Mouse (Mus musculus): Measurements from ENCODE around the gene Slc2a2. TPM values are rescaled to one million over a fixed set of nuclear protein-coding genes. Genes with fewer than 3 reads are reported as not detected.

Gene Slc2a2
- polyA plus RNA-seq (2014; fragmentation: Nextera tagmentation; extraction: Ambion mirVana): not detected in 2 replicates

DNA sequence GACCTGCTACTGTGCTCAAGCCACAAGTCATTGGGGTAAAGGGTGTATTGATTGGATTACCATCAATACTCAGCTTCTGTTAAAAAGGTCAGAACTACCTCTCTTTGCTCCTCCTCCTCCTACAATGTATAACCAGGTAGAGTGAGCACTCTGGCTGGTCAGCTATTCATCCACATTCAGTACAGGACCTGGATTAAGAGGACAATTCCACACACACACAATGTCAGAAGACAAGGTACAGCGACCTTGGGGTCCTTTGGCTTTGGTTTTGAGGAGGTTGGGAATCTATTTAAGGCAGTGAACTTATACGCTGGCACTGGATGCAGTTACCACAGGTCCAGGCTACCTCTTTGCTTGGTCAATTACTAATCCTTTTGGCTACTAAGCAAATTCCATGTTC, at the start of gene Slc2a2:
TSS of gene Slc2a2 (plus strand) at position 107 of the 400 bp plus-strand sequence.
- WGBS: 94% methylated on average over 2 of the region's 2 CpGs
- no peak for DNase-seq (ENCODE audit: low spot score)
- H3K9ac ChIP-seq (ENCODE audit: low read length): no peak within 1 kb of the TSS
- no peak within 1 kb of the TSS for H3K4me3 ChIP-seq (ENCODE audit: low read depth, low read length)
- H3K36me3 ChIP-seq (ENCODE audit: control insufficient read depth, insufficient read depth, low read length): no peaks in the 10 kb centered on the region
- no peaks in the 10 kb centered on the region for H3K9me3 ChIP-seq (ENCODE audit: control insufficient read depth, low read length)
- no peaks in the 10 kb centered on the region for H3K4me1 ChIP-seq (ENCODE audit: control insufficient read depth, insufficient read depth, low read length)
- H3K4me2 ChIP-seq (ENCODE audit: low read depth): no peak within 1 kb of the TSS
- no peak for ATAC-seq (ENCODE audit: insufficient read depth, low FRiP score, low TSS enrichment)
- H3K27me3 ChIP-seq (ENCODE audit: control insufficient read depth, insufficient read depth, low read length): no peaks in the 10 kb centered on the region
- no peak within 1 kb of the TSS for H3K27ac ChIP-seq (ENCODE audit: low read depth, low read length)

DNA sequence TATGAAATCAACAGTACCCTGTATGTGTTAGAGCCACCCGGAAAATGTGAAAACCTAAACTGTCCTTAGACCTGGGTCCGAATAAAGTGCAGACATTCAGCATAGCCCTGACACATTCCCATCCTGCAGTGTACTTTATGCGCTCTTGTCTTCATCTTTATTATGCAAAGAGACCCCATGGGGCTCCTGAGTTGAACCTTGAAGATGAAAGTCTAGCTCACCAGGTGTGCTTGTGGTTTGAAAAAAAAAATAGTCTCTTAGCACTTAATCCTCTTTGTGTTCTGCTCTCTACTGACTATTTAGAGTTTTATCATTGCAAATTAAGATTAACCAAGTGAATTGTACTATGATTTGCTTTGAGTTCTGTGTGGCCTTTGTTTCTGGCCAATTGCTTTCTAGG, 45.1 kb upstream of the Slc2a2 start:
- no peak for ATAC-seq (ENCODE audit: insufficient read depth, low FRiP score, low TSS enrichment)
- WGBS: 58% methylated on average over 3 of the region's 3 CpGs

DNA sequence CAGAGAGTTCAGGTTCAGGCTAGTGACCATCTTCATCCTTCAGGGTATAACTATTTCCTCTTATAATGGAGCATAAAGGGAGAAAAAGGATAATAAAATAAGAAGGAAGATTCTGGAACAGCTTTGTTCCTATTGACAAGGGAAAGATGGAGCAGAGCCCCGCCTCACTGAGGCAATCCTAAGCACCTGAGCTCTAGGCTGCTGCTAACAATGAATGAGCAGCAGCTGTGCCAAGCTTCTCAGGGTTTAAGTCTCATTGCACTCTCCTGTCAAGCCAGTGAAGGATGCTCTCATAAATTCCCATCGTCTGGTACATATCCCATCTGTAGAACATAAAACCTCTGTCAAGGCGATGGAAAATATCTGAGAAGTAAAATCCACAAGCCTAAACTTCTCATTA, 44.7 kb upstream of the Slc2a2 start:
- Histone ChIP-seq H3K4me2 (ENCODE audit: low read depth) (no peak overlapping the region), H3K9me3 (ENCODE audit: control insufficient read depth, low read length) (no peaks in the 10 kb centered on the region), H3K4me3 (ENCODE audit: low read depth, low read length) (no peak overlapping the region), H3K27me3 (ENCODE audit: control insufficient read depth, insufficient read depth, low read length) (no peaks in the 10 kb centered on the region), H3K4me1 (ENCODE audit: control insufficient read depth, insufficient read depth, low read length) (no peaks in the 10 kb centered on the region), H3K27ac (ENCODE audit: low read depth, low read length) (no peak overlapping the region), H3K36me3 (ENCODE audit: control insufficient read depth, insufficient read depth, low read length) (no peaks in the 10 kb centered on the region), H3K9ac (ENCODE audit: low read length) (no peak overlapping the region)
- no peak for DNase-seq (ENCODE audit: low spot score)
- ATAC-seq (ENCODE audit: insufficient read depth, low FRiP score, low TSS enrichment): no peak
- WGBS: 54% methylated on average over 3 of the region's 3 CpGs

More for the DNA sequence above, 45.1 kb upstream of the Slc2a2 start:
- Histone ChIP-seq H3K4me2 (ENCODE audit: low read depth) (no peak overlapping the region), H3K4me1 (ENCODE audit: control insufficient read depth, insufficient read depth, low read length) (no peaks in the 10 kb centered on the region), H3K4me3 (ENCODE audit: low read depth, low read length) (no peak overlapping the region), H3K27me3 (ENCODE audit: control insufficient read depth, insufficient read depth, low read length) (no peaks in the 10 kb centered on the region), H3K9me3 (ENCODE audit: control insufficient read depth, low read length) (no peaks in the 10 kb centered on the region), H3K9ac (ENCODE audit: low read length) (no peak overlapping the region), H3K36me3 (ENCODE audit: control insufficient read depth, insufficient read depth, low read length) (no peaks in the 10 kb centered on the region), H3K27ac (ENCODE audit: low read depth, low read length) (no peak overlapping the region)
- no peak for DNase-seq (ENCODE audit: low spot score)

DNA sequence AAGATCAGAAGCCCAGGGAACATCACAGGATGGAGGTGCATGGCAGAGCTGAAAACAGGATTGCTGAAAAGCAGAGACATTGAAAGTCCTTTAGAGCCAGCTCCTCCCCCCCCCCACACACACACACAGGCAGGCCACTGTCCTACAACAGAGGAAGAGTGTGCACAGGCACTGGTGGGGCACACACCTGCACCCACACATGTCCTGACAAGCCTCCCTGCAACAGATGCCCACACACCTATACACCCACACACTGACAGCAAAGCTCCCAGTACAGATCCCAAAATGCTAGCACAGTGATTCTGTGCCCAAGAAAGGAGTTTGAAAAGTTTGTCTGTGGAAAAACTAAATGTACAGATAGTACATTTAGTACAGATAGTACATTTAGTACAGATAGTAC, 43.0 kb upstream of the Slc2a2 start:
- no peak for ATAC-seq (ENCODE audit: insufficient read depth, low FRiP score, low TSS enrichment)
- H3K4me3 ChIP-seq (ENCODE audit: low read depth, low read length): no peak overlapping the region

DNA sequence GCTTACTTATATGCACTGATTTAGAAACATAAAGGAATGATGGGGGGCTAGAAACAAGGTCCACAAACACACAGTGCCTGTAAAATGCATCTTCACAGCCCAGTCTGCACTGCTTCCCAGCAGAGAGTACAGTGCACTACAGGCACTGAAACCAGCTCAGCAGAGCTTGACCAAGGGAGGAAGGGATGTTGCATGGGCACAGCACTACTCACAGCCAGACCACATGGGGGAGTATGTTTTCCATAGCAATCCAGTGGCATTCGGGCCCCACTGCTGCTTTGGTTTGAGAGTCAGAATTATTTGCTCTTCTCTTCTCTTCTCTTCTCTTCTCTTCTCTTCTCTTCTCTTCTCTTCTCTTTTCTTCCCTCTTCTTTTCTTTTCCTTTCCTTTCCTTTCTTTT, 39.4 kb upstream of the Slc2a2 start:
- Histone ChIP-seq H3K36me3 (ENCODE audit: control insufficient read depth, insufficient read depth, low read length) (no peaks in the 10 kb centered on the region), H3K9ac (ENCODE audit: low read length) (no peak overlapping the region), H3K4me3 (ENCODE audit: low read depth, low read length) (no peak overlapping the region), H3K4me1 (ENCODE audit: control insufficient read depth, insufficient read depth, low read length) (no peaks in the 10 kb centered on the region), H3K4me2 (ENCODE audit: low read depth) (no peak overlapping the region), H3K9me3 (ENCODE audit: control insufficient read depth, low read length) (no peaks in the 10 kb centered on the region), H3K27ac (ENCODE audit: low read depth, low read length) (no peak overlapping the region), H3K27me3 (ENCODE audit: control insufficient read depth, insufficient read depth, low read length) (no peaks in the 10 kb centered on the region)
- 39% methylated on average over 1 of the region's 1 CpGs for WGBS
- DNase-seq (ENCODE audit: low spot score) (no peak), ATAC-seq (ENCODE audit: insufficient read depth, low FRiP score, low TSS enrichment) (no peak)

More for the DNA sequence above, 43.0 kb upstream of the Slc2a2 start:
- Histone ChIP-seq H3K27me3 (ENCODE audit: control insufficient read depth, insufficient read depth, low read length) (no peaks in the 10 kb centered on the region), H3K9ac (ENCODE audit: low read length) (no peak overlapping the region), H3K27ac (ENCODE audit: low read depth, low read length) (no peak overlapping the region), H3K4me1 (ENCODE audit: control insufficient read depth, insufficient read depth, low read length) (no peaks in the 10 kb centered on the region), H3K36me3 (ENCODE audit: control insufficient read depth, insufficient read depth, low read length) (no peaks in the 10 kb centered on the region), H3K4me2 (ENCODE audit: low read depth) (no peak overlapping the region), H3K9me3 (ENCODE audit: control insufficient read depth, low read length) (no peaks in the 10 kb centered on the region)
- DNase-seq (ENCODE audit: low spot score): no peak

DNA sequence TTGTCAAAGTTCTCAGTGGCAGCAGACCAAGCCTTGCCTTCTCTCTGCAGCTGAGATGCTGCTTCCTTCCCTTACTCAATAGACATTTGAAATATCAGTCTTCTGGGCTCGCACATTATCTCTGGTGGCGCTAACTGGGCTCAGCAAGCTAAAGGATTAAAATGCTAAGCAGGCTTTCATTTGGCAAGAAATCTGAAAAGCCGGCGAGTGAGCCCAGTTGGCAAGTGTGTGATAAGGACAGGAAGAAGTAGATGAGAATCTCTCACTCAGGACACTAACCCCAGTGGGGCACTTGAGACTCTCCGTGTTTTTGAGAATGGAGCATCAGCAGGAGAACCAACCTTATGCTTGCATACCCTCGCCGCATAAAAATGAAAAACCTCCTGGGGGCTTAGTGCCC, 16.9 kb upstream of the Slc2a2 start:
- Histone ChIP-seq H3K36me3 (ENCODE audit: control insufficient read depth, insufficient read depth, low read length) (no peaks in the 10 kb centered on the region), H3K4me1 (ENCODE audit: control insufficient read depth, insufficient read depth, low read length) (no peaks in the 10 kb centered on the region), H3K27me3 (ENCODE audit: control insufficient read depth, insufficient read depth, low read length) (no peaks in the 10 kb centered on the region), H3K9ac (ENCODE audit: low read length) (no peak overlapping the region), H3K4me3 (ENCODE audit: low read depth, low read length) (no peak overlapping the region), H3K4me2 (ENCODE audit: low read depth) (no peak overlapping the region), H3K27ac (ENCODE audit: low read depth, low read length) (no peak overlapping the region), H3K9me3 (ENCODE audit: control insufficient read depth, low read length) (no peaks in the 10 kb centered on the region)
- WGBS: 86% methylated on average over 7 of the region's 7 CpGs
- ATAC-seq (ENCODE audit: insufficient read depth, low FRiP score, low TSS enrichment): no peak
- no peak for DNase-seq (ENCODE audit: low spot score)

DNA sequence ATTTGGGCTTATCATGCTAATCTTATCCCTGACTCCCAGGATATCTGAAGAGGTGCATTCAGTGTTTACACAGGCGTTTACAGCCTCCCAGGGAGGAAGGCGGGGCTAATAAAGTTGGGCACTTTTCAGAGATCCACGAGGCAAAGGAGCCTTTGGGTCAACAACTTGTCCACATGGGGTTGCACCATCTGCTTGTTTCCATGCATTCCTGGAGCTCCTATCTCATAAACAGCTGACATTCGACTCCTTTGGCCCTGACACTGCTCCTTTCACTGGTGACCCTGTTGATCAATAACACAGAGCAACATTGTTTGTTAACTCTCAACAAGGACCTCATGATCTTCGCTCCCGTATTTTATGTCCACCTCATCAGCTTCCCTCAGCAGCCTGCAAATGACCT, 15.8 kb upstream of the Slc2a2 start:
- Histone ChIP-seq H3K27ac (ENCODE audit: low read depth, low read length) (no peak overlapping the region), H3K4me3 (ENCODE audit: low read depth, low read length) (no peak overlapping the region), H3K36me3 (ENCODE audit: control insufficient read depth, insufficient read depth, low read length) (no peaks in the 10 kb centered on the region), H3K9me3 (ENCODE audit: control insufficient read depth, low read length) (no peaks in the 10 kb centered on the region), H3K9ac (ENCODE audit: low read length) (no peak overlapping the region), H3K4me2 (ENCODE audit: low read depth) (no peak overlapping the region), H3K27me3 (ENCODE audit: control insufficient read depth, insufficient read depth, low read length) (no peaks in the 10 kb centered on the region), H3K4me1 (ENCODE audit: control insufficient read depth, insufficient read depth, low read length) (no peaks in the 10 kb centered on the region)
- DNase-seq (ENCODE audit: low spot score): no peak
- ATAC-seq (ENCODE audit: insufficient read depth, low FRiP score, low TSS enrichment): no peak
- WGBS: 27% methylated on average over 6 of the region's 6 CpGs

DNA sequence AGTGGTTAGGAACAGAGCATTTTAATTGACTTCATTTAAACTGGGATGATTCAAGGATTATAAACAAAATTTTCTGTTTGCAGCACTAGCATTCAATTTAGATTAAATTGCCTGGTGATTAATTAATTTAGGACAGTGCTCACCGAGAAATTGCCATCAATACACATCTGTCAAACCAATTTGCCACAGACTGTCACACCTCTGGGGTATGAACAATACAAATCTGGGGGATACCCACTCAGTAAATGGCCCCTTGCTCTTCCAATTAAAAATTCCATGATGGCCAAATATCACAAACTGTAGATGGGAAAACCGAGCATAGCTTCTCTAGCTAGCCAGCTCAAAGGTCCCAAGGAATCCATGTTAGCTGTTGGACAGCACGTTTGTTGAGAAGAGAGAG, 15.3 kb upstream of the Slc2a2 start:
- H3K4me1 ChIP-seq (ENCODE audit: control insufficient read depth, insufficient read depth, low read length): no peaks in the 10 kb centered on the region
- H3K27ac ChIP-seq (ENCODE audit: low read depth, low read length): no peak overlapping the region
- no peak overlapping the region for H3K4me2 ChIP-seq (ENCODE audit: low read depth)
- DNase-seq (ENCODE audit: low spot score) (no peak), ATAC-seq (ENCODE audit: insufficient read depth, low FRiP score, low TSS enrichment) (no peak)
- no peaks in the 10 kb centered on the region for H3K9me3 ChIP-seq (ENCODE audit: control insufficient read depth, low read length)
- H3K36me3 ChIP-seq (ENCODE audit: control insufficient read depth, insufficient read depth, low read length): no peaks in the 10 kb centered on the region
- no peaks in the 10 kb centered on the region for H3K27me3 ChIP-seq (ENCODE audit: control insufficient read depth, insufficient read depth, low read length)
- no peak overlapping the region for H3K4me3 ChIP-seq (ENCODE audit: low read depth, low read length)
- WGBS: 69% methylated on average over 3 of the region's 3 CpGs
- H3K9ac ChIP-seq (ENCODE audit: low read length): no peak overlapping the region

DNA sequence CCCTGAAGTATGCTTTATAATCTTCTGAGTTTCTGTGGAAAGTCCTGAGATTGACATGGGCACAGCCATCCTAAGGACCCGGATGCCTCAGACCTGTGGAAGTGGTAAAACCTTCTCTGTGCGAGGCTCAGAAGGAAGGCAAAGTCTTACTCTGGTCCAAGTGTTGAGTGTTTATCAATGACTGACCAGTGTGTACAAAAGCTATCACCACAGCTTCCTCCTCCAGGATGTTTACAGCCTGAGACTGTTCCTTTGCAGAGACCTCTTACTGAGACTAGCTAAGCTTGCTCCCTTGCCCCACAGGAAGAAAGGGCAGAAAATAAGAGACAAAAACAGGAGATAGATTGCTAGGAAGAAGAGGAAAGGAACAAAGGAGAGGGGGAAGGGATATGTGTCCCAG, 12.2 kb upstream of the Slc2a2 start:
- Histone ChIP-seq H3K9ac (ENCODE audit: low read length) (no peak overlapping the region), H3K4me2 (ENCODE audit: low read depth) (no peak overlapping the region), H3K4me3 (ENCODE audit: low read depth, low read length) (no peak overlapping the region), H3K36me3 (ENCODE audit: control insufficient read depth, insufficient read depth, low read length) (no peaks in the 10 kb centered on the region), H3K4me1 (ENCODE audit: control insufficient read depth, insufficient read depth, low read length) (no peaks in the 10 kb centered on the region), H3K9me3 (ENCODE audit: control insufficient read depth, low read length) (no peaks in the 10 kb centered on the region), H3K27ac (ENCODE audit: low read depth, low read length) (no peak overlapping the region), H3K27me3 (ENCODE audit: control insufficient read depth, insufficient read depth, low read length) (no peaks in the 10 kb centered on the region)
- WGBS: 94% methylated on average over 2 of the region's 2 CpGs
- DNase-seq (ENCODE audit: low spot score) (no peak), ATAC-seq (ENCODE audit: insufficient read depth, low FRiP score, low TSS enrichment) (no peak)
